Mouse (Mus musculus) lung, adult 18-20 months (tissue): ENCODE results near the gene Prl8a6.

Experiments used
- DNase-seq, 2 experiments: peaks; one replicate each; pipeline ENCODE4 v3.0.0; 2022; ENCODE audit warnings: mixed read lengths in 2 of 2

The Prl8a6 gene

GRCm38 (mm10) chr13:27438588-27438987, at the start of gene Prl8a6:
Gene Prl8a6, minus strand, starts transcription at chr13:27438688.
- no peak for DNase-seq

- DNase-seq: no peak
Observed at GRCm38 (mm10) chr13:27433159-27433558, 5.3 kb downstream of the Prl8a6 start.

- no peak for DNase-seq
Observed at GRCm38 (mm10) chr13:27413640-27414039, 24.8 kb downstream of the Prl8a6 start.

GRCm38 (mm10) chr13:27399061-27399724, 39.3 kb downstream of the Prl8a6 start:
- no peak for DNase-seq

- no peak for DNase-seq
Observed at GRCm38 (mm10) chr13:27390746-27391145, 47.7 kb downstream of the Prl8a6 start, which contains the start of gene Prl2b1. Gene Prl2b1, minus strand, starts transcription at chr13:27390846.
